Mouse (Mus musculus) olfactory bulb, adult 2 months (tissue): ENCODE measurements around the gene Chrna9.

ENCODE experiments used
- CTCF ChIP-seq: fragments of 200-500 bp; IDR thresholded peaks from 2 replicates; pipeline ENCODE4 v1.5.1; 2012; ENCODE audit warnings: low read depth, mild to moderate bottlenecking, low read length, moderate library complexity; ENCODE audit not compliant: insufficient read depth
- POLR2A ChIP-seq: fragments of 200-500 bp; IDR thresholded peaks from 2 replicates; pipeline ENCODE4 v1.6.1; 2012; ENCODE audit warnings: mild to moderate bottlenecking, low read depth, low read length, moderate library complexity; ENCODE audit not compliant: insufficient read depth

DNA sequence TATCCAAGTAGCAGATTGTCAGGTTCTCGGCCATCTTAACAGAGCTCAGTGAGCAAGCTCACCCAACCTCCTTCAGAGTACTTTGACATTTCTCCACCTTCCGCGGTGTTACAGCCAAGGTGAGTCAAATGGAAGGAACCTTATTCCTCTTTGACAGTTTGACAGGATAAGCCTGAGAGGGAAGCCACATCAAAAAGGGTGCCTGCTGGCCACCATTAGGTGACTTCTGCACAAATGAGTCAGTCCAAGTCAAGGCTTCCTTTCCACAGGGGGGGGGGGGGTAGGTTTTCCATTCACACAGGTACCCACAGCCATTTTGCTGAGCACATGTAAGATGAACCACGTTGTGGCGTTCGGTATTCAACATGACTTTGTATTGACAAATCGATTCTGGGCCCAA, 20.4 kb upstream of the Chrna9 start:
- TF ChIP-seq POLR2A = no peak
- no peak for TF ChIP-seq CTCF
